Mouse (Mus musculus): ENCODE data around the gene Eml1. TPM values are rescaled to one million over a fixed set of nuclear protein-coding genes. Genes with fewer than 3 reads are reported as not detected.

Gene Eml1
- polyA plus RNA-seq, 1 experiment from 2014 or later = 122 TPM

DNA sequence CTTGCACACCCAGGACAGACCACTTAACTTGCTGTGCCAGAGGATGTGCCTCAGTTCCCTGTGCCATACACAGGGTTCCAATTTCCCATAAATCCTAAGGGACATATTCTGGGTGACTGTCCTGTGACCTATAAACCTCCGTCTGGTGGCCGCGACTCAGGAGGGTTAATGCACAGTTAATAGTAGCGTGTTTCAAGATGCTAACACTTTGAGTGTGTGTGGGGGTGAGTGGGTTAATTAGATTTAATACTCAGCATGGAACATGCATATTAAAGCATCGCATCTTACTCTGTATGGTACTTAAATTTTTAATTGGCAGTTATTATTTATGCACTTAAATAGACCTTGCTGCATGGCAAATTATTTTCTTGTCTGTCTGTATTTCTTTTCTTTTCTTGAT, 73.0 kb downstream of the Eml1 start:
- H3K9ac ChIP-seq (ENCODE audit: low read length) = no peak overlapping the region
- H3K4me3 ChIP-seq (ENCODE audit: low read length) = no peak overlapping the region
- no peaks in the 10 kb centered on the region for H3K36me3 ChIP-seq (ENCODE audit: control insufficient read depth, insufficient read depth, low read length)
- 70% methylated on average over 5 of the region's 5 CpGs for WGBS
- H3K4me1 ChIP-seq (replicated peaks; ENCODE audit: control insufficient read depth, insufficient read depth, low read length) = peaks cover 21% of the 10 kb centered on the region
- ATAC-seq (ENCODE audit: low read depth) = no peak
- no peak overlapping the region for H3K4me2 ChIP-seq (ENCODE audit: low read depth, low read length)
- peak overlapping the region; percentile 85 for H3K27ac ChIP-seq (ENCODE audit: low read length)
- no peaks in the 10 kb centered on the region for H3K9me3 ChIP-seq (ENCODE audit: control insufficient read depth, low read length)
- H3K27me3 ChIP-seq (ENCODE audit: control insufficient read depth, insufficient read depth, low read depth, low read length) = no peaks in the 10 kb centered on the region

DNA sequence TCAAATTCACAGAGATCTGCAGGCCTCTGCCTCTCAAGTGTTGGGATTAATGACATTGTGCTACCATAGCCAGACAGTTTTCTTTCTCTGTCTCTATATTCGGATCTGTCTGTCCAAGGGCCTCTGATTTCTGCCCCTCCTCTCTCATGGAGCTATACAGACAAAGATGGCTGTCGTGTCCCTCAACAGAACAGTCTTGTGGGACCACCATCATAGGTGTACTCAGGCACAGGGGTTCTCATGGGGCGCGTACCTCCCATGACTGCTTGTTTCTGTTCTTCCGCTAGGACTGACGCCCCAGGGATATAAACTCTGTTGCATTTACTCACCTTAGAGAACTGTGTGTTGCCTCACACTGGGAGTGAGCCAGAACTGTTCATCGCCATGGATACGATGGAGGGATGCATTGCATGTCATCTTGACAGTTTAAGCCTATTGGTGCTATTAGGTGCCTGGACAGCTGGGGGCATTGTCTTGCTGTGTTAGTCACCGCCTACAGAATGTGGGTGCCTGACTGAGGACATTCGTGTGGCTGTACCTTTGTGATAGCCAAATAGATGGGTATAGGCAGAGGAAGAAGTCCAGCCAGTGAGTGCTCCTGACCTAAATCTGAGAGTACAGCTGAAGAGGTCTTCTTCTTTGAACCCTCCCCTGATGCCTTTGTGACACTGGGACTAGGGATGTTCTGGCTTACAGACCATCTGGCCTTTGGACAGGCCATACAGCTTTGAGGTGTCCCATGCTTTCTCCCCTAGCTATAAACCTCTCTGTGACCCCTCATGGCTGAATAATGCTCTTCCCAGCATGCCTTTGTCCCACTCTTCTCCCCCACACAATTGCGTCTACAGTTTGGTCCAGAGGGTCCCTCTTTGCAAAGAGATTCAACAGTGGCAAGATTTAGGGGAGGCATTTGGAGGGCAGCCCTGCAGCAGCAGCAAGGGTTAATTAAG, 73.7 kb downstream of the Eml1 start:
- no peak overlapping the region for H3K4me2 ChIP-seq (ENCODE audit: low read depth, low read length)
- H3K9ac ChIP-seq (ENCODE audit: low read length) = no peak overlapping the region
- peaks cover 23% of the 10 kb centered on the region for H3K4me1 ChIP-seq (replicated peaks; ENCODE audit: control insufficient read depth, insufficient read depth, low read length)
- 66% methylated on average over 11 of the region's 11 CpGs for WGBS
- H3K36me3 ChIP-seq (ENCODE audit: control insufficient read depth, insufficient read depth, low read length) = no peaks in the 10 kb centered on the region
- no peaks in the 10 kb centered on the region for H3K27me3 ChIP-seq (ENCODE audit: control insufficient read depth, insufficient read depth, low read depth, low read length)
- H3K4me3 ChIP-seq (ENCODE audit: low read length) = no peak overlapping the region
- H3K27ac ChIP-seq (ENCODE audit: low read length) = peak overlapping the region; percentile 85
- no peaks in the 10 kb centered on the region for H3K9me3 ChIP-seq (ENCODE audit: control insufficient read depth, low read length)
- peak; percentile 5; the same call in 1 of the 2 replicates for ATAC-seq (ENCODE audit: low read depth)

DNA sequence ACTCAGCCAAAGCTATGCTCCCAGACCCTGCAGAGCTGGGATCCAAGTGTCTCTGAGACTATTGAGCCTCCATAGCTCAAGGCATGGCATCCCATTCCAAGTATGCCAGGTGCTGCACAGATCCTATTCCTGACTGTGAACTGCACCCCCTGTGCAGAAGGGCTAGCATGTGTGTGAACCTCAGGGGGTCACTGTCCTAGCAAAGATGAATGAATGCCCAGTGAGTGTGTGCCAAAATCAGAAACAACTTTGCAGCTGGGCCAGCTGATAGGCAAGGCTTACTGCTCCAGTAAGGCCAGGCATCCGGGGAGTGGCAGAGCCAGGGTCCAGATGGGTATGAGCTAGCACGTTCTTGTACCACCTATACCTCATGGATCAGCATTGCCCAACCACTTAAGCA, 76.0 kb downstream of the Eml1 start:
- Histone ChIP-seq H3K9me3 (ENCODE audit: control insufficient read depth, low read length) (no peaks in the 10 kb centered on the region), H3K4me2 (ENCODE audit: low read depth, low read length) (no peak overlapping the region), H3K4me1 (replicated peaks; ENCODE audit: control insufficient read depth, insufficient read depth, low read length) (peaks cover 31% of the 10 kb centered on the region), H3K27ac (ENCODE audit: low read length) (peak overlapping the region; percentile 33), H3K4me3 (ENCODE audit: low read length) (no peak overlapping the region), H3K9ac (ENCODE audit: low read length) (no peak overlapping the region), H3K36me3 (ENCODE audit: control insufficient read depth, insufficient read depth, low read length) (no peaks in the 10 kb centered on the region), H3K27me3 (ENCODE audit: control insufficient read depth, insufficient read depth, low read depth, low read length) (no peaks in the 10 kb centered on the region)
- WGBS = 67% methylated on average over 2 of the region's 2 CpGs
- no peak for ATAC-seq (ENCODE audit: low read depth)

DNA sequence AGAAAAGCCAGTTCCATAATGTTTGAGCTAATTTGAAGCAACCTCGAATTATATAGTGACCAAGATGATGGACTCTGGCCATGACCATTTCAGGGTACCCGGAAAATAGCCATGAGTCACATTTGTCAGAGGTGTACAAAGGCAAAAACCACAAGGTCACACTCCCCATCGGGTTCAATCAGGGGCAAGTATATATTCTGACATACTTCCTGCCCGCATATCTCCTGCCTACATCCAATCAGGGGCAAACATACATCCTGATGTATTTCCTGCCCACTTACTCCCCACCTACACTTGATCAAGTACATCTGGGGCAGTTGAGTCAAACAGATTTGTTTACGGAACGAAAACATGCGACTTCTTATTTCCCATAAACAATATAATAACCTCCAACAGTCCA, 77.6 kb downstream of the Eml1 start:
- Histone ChIP-seq H3K9me3 (ENCODE audit: control insufficient read depth, low read length) (no peaks in the 10 kb centered on the region), H3K27me3 (ENCODE audit: control insufficient read depth, insufficient read depth, low read depth, low read length) (no peaks in the 10 kb centered on the region), H3K4me2 (ENCODE audit: low read depth, low read length) (no peak overlapping the region), H3K9ac (ENCODE audit: low read length) (no peak overlapping the region), H3K4me3 (ENCODE audit: low read length) (no peak overlapping the region), H3K4me1 (replicated peaks; ENCODE audit: control insufficient read depth, insufficient read depth, low read length) (peaks cover 26% of the 10 kb centered on the region), H3K27ac (ENCODE audit: low read length) (no peak overlapping the region), H3K36me3 (ENCODE audit: control insufficient read depth, insufficient read depth, low read length) (no peaks in the 10 kb centered on the region)
- WGBS = 68% methylated on average over 7 of the region's 7 CpGs
- ATAC-seq (ENCODE audit: low read depth) = no peak

DNA sequence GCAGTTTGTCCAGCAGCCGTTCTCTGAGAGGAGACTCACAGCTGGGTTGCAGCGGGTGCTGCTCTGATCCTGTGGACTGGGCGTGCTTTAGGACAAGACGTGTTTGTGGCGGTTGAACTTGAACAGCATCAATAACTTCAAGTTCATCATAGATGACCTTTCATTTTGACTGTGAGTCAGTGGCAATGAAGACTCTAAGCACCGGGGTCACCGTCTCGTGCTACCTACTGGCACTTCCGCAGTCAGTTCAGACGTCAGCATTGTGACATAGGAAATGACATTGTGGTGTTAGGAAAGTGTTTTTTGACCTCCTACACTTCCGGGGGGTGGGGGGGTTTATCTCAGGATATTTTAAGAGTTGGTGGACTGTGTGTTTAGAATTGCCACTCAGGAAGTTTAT, 79.2 kb downstream of the Eml1 start:
- no peaks in the 10 kb centered on the region for H3K9me3 ChIP-seq (ENCODE audit: control insufficient read depth, low read length)
- H3K4me1 ChIP-seq (replicated peaks; ENCODE audit: control insufficient read depth, insufficient read depth, low read length) = peaks cover 23% of the 10 kb centered on the region
- no peaks in the 10 kb centered on the region for H3K27me3 ChIP-seq (ENCODE audit: control insufficient read depth, insufficient read depth, low read depth, low read length)
- H3K36me3 ChIP-seq (ENCODE audit: control insufficient read depth, insufficient read depth, low read length) = no peaks in the 10 kb centered on the region
- 43% methylated on average over 11 of the region's 11 CpGs for WGBS
- peak overlapping the region; percentile 12 for H3K4me2 ChIP-seq (ENCODE audit: low read depth, low read length)
- no peak overlapping the region for H3K4me3 ChIP-seq (ENCODE audit: low read length)
- no peak overlapping the region for H3K9ac ChIP-seq (ENCODE audit: low read length)
- H3K27ac ChIP-seq (ENCODE audit: low read length) = peak overlapping the region; percentile 33; the same call in 1 of the 2 replicates
- 0 out of 2 replicates have a peak, but pooled peaks have one; percentile 15 for ATAC-seq (ENCODE audit: low read depth)

DNA sequence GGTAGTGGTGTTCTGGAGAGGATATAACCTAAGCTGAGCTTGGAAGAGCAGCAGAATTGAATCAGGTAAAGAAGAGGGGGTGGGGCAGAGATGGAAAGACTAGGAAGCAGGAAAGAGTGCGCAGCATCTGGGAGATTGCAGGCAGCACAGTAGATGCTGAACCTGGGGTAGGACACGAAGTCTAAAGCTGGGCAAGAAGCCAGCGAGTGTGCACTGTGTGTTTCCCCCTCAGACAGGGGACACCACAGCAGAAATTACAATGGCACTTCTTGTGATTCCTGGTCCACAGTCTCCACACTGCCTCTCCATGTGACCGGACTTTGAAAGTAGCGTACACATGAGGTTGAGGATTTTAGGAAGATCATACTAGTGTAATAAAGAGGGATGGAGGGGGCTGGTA, 79.8 kb downstream of the Eml1 start:
- Histone ChIP-seq H3K27ac (ENCODE audit: low read length) (peak overlapping the region; percentile 33; the same call in 1 of the 2 replicates), H3K27me3 (ENCODE audit: control insufficient read depth, insufficient read depth, low read depth, low read length) (no peaks in the 10 kb centered on the region), H3K9me3 (ENCODE audit: control insufficient read depth, low read length) (no peaks in the 10 kb centered on the region), H3K9ac (ENCODE audit: low read length) (no peak overlapping the region), H3K36me3 (ENCODE audit: control insufficient read depth, insufficient read depth, low read length) (no peaks in the 10 kb centered on the region), H3K4me1 (replicated peaks; ENCODE audit: control insufficient read depth, insufficient read depth, low read length) (peaks cover 23% of the 10 kb centered on the region), H3K4me2 (ENCODE audit: low read depth, low read length) (peak overlapping the region; percentile 12; the same call in 1 of the 2 replicates), H3K4me3 (ENCODE audit: low read length) (no peak overlapping the region)
- WGBS = 59% methylated on average over 5 of the region's 5 CpGs
- ATAC-seq (ENCODE audit: low read depth) = peak; percentile 13; the same call in 1 of the 2 replicates

DNA sequence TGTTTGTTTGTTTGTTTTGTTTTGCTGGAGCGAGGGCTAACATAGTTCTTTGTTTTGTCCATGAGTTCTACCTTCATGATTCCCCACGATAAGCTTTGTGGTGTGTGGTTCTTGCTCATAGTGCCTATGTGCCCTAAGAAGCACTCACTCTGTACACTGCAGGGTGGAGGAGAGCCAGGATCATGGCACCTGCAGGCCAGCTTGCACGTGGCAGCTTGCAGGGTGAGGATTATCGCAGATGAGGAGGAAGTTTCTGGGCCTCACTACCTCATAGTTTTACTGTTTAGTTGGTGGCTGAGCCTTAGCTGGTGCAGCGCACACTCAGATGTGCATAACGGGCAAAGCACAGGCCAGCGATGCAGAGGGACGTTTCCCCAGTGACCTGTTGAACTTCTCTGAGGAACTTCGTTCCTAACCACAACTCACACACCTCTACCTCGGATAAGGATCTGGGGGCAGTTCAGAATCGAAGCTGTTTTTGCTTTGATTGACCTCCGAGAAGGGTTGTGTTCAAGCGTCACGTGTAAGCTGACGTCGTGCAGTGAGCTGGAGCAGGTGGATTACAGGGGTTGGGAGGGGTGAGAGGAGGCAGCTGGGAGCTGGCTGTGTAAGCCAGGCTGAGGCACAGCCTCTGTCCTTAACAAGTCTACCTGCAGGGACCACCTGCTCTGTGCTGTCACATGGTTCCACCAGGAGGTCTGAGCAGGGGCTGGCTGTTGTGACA, 81.6 kb downstream of the Eml1 start:
- WGBS = 46% methylated on average over 16 of the region's 16 CpGs
- ATAC-seq (ENCODE audit: low read depth) = no peak
- no peak overlapping the region for H3K4me2 ChIP-seq (ENCODE audit: low read depth, low read length)

DNA sequence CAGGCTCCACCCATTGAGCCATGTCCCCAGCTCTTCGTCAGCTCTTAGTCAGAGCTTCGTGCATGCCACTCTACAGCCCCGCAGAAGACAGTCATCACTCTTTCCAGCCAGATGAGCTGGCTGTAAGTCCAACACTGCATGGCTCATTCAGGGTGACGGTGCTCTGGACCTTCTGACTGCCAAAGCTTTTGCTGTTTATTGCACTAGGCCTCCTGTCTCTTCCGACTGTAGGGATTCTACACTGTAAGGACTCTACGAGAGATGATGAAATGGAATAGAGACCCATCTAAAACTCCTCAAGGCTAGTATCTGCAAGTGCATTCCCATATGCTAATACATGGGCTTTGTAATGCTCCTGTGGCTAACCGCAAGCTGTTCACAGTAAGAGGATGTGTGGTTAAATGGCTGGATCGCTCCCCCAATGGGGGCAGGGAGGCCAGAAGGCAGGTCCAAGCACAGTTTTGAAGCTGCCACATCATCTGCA, 82.8 kb downstream of the Eml1 start:
- ATAC-seq (ENCODE audit: low read depth) = no peak
- Histone ChIP-seq H3K4me3 (ENCODE audit: low read length) (no peak overlapping the region), H3K27me3 (ENCODE audit: control insufficient read depth, insufficient read depth, low read depth, low read length) (no peaks in the 10 kb centered on the region), H3K4me2 (ENCODE audit: low read depth, low read length) (no peak overlapping the region), H3K27ac (ENCODE audit: low read length) (no peak overlapping the region), H3K4me1 (replicated peaks; ENCODE audit: control insufficient read depth, insufficient read depth, low read length) (peaks cover 18% of the 10 kb centered on the region), H3K9ac (ENCODE audit: low read length) (no peak overlapping the region), H3K36me3 (ENCODE audit: control insufficient read depth, insufficient read depth, low read length) (peaks cover 8% of the 10 kb centered on the region; the same call in 1 of the 2 replicates), H3K9me3 (ENCODE audit: control insufficient read depth, low read length) (no peaks in the 10 kb centered on the region)
- WGBS = 83% methylated on average over 8 of the region's 8 CpGs

More for the DNA sequence above, 81.6 kb downstream of the Eml1 start:
- no peaks in the 10 kb centered on the region for H3K27me3 ChIP-seq (ENCODE audit: control insufficient read depth, insufficient read depth, low read depth, low read length)
- H3K36me3 ChIP-seq (ENCODE audit: control insufficient read depth, insufficient read depth, low read length) = no peaks in the 10 kb centered on the region
- H3K9ac ChIP-seq (ENCODE audit: low read length) = no peak overlapping the region
- no peak overlapping the region for H3K27ac ChIP-seq (ENCODE audit: low read length)
- no peak overlapping the region for H3K4me3 ChIP-seq (ENCODE audit: low read length)
- peaks cover 18% of the 10 kb centered on the region for H3K4me1 ChIP-seq (replicated peaks; ENCODE audit: control insufficient read depth, insufficient read depth, low read length)
- H3K9me3 ChIP-seq (ENCODE audit: control insufficient read depth, low read length) = no peaks in the 10 kb centered on the region

DNA sequence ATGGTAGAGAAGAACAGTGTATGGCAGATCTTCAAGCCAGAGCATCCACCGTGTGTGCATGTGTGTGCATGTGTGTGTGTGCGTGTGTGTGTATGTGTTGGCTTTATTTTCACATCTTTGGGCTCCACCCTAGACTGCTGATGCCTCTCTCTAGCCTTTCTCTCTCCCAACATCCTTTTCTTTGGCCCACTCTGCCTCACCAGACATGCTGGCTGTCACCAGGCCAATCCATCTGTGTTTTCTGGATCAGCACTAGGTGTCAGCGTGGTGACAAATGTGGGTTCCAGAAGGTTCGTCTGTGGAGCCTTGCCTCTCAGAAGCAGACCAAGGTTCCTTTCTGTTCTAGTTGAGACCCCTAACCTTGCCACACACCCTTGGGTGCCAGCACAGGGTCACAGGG, 84.2 kb downstream of the Eml1 start:
- WGBS = 76% methylated on average over 4 of the region's 4 CpGs
- H3K4me2 ChIP-seq (ENCODE audit: low read depth, low read length) = no peak overlapping the region
- no peaks in the 10 kb centered on the region for H3K9me3 ChIP-seq (ENCODE audit: control insufficient read depth, low read length)
- H3K4me1 ChIP-seq (replicated peaks; ENCODE audit: control insufficient read depth, insufficient read depth, low read length) = peaks cover 12% of the 10 kb centered on the region
- no peak overlapping the region for H3K27ac ChIP-seq (ENCODE audit: low read length)
- ATAC-seq (ENCODE audit: low read depth) = no peak
- H3K9ac ChIP-seq (ENCODE audit: low read length) = no peak overlapping the region
- no peak overlapping the region for H3K4me3 ChIP-seq (ENCODE audit: low read length)
- peaks cover 11% of the 10 kb centered on the region; the same call in 1 of the 2 replicates for H3K36me3 ChIP-seq (ENCODE audit: control insufficient read depth, insufficient read depth, low read length)
- H3K27me3 ChIP-seq (ENCODE audit: control insufficient read depth, insufficient read depth, low read depth, low read length) = no peaks in the 10 kb centered on the region

Data from lung, embryonic 16.5 days (tissue).